Mouse (Mus musculus) 416B (cell line): ENCODE measurements at regions not wholly inside any gene's neighbourhood (a gene's known extent, or its start where the extent isn't known, plus 50 kb on each side); places are given as distances from the start of the nearest gene placed in this dataset.
A peak's percentile ranks its signal among the peaks of the same experiment; 100 is the strongest.

Experiments used
- DNase-seq: peaks from one replicate; pipeline ENCODE4 v3.0.0; 2011; ENCODE audit warnings: low read depth

DNA sequence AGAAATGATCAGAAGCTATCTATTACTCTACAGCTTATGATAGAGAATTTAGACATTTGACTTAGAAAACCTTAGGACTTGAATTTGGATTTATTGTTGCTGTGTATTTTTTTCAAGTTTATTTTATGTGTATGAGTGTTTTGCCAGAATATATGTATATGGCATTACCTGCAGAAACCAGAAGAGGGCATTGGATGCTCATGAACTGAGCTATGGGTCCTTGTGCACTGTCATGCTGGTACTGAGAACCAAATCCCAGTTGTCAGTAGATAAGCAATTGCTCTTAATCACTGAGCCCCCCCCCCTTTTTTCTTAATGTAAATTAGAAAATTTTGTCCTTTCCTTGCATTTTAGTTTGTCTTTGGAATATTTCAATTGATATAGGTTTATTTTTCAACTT is 83.9 kb upstream of the 4932411N23Rik start:
- DNase-seq: peak; percentile 39
